Mouse (Mus musculus) megakaryocyte progenitor cell, adult 5-6 weeks (primary cell): ENCODE results near the gene Abi1. TPM values are rescaled to one million over a fixed set of nuclear protein-coding genes. Genes with fewer than 3 reads are reported as not detected.
"Not testable (repeated sequence)": the region's sequence is repeated elsewhere in the genome, so short reads cannot be mapped to it uniquely, and the experiment has no call there.

ENCODE experiments used
- ATAC-seq: replicated peaks from 2 replicates; pipeline ENCODE4 v1.8.0; 2016; ENCODE audit warnings: mild to moderate bottlenecking, moderate TSS enrichment, inconsistent platforms; ENCODE audit not compliant: poor library complexity
- total RNA-seq, 2 experiments: library from RNA; stranded (forward) in 1 of 2; stranded (reverse) in 1 of 2; fragments of 157-497, 149-512 nt in 1 of 2; fragments of 200-1000 nt in 1 of 2; gene quantifications; 2 replicates each; pipeline versions ENCODE4 v1.2.3 to v1.2.4; 2015 to 2017

Abi1 gene
- total RNA-seq, 2 experiments from 2014 or later, result 82.2 to 90.0 TPM

DNA sequence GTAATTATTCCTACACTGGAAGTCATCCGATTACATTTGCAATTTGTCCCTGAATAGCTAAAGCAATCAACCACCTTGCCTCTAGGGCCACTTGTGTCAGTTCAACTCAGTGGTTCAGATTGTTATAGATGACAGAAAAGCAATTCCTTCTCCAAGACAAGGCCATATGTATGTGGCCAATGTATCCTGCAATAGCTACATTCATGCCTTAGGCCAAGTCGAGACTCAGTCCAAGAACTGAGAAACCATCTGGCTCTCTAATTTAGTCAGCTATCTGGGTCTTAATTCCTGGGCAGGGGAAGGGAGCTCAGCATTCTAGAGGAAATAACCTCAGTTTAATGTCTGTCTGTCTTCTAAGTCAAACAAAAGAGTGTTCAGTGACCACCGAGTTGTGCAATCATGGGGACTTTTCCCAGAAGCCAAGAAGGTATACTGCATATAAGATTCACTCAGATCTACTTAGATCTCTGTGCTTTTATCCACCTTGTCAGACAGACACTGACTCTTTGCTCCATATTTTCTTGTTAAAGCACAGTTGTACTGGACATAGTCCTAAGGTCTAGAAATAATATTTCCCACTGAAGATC, 62.6 kb downstream of the Abi1 start:
- ATAC-seq, result 0 out of 2 replicates have a peak, but pooled peaks have one; percentile 17

DNA sequence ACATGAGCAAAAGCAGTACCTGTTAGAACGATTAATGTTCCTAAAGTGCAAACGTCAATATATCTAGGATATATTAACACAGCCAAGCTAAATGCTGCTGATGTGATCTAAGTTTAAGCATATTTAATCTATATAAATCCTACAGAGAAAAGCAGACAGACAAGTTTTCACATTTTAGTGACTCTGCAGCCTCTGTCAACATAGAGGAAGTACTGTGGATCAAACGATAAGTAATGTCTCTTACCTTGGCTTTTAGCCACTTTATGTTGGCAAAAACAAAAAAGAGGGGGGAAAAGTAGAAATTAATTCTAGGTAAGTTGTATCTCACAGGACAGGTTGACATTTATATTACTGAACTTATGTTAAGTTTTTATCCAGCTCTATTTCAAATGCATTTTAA, 77.1 kb downstream of the Abi1 start:
- ATAC-seq, result peak; percentile 50

DNA sequence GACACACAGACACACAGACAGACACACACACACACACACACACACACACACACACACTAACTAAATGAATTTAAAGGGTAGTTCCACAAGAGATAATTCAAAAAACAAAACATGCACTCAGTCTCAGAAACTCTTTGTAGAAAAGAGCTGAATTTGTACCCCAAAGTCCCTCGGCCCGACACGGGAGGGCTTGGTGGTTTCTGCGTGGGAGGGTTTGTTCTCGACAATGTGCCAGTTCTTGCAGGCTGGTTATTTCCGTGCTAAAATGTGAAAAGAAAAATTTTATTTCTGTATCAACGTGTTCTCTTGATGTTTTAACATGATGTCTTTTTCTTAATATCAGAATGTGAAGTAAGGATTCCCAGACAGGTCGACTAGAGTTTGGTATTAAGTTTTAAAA, 77.8 kb downstream of the Abi1 start:
- ATAC-seq, result no peak

DNA sequence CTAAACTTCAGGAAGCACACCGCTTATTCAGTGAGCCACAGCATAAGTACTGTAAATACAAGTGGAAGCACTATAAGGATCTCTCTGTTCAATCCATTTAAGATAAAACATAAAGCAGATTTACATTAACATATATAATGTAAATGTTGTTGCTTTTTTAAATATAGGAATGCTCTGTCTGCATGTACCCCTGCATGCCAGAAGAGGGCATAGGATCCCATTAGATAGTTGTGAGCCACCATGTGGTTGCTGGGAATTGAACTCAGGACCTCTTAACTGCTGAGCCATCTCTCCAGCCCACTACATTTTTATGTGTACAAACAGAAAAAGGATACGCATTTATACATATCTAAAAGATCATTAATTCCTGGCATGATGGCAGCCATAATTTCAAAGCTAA, 78.4 kb downstream of the Abi1 start:
- ATAC-seq, result no peak

DNA sequence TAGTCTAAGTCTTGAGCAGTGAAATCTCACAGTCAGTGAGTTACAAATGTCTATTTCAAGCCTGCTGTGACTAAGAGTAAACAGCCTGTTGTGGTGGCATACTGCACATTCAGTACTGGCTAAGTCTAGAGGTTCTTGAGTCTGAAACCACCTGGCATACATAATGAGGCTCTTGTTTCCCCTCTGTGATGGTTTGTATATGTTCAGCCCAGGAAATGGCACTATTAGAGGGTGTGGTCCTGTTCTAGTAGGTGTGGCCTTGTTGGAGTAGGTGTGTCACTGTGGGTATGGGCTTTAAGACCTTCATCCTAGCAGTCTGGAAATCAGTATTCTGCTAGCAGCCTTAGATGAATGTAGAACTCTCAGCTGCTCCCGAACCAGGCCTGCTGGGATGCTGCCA, 82.6 kb downstream of the Abi1 start:
- ATAC-seq, result 0 out of 2 replicates have a peak, but pooled peaks have one; percentile 20

DNA sequence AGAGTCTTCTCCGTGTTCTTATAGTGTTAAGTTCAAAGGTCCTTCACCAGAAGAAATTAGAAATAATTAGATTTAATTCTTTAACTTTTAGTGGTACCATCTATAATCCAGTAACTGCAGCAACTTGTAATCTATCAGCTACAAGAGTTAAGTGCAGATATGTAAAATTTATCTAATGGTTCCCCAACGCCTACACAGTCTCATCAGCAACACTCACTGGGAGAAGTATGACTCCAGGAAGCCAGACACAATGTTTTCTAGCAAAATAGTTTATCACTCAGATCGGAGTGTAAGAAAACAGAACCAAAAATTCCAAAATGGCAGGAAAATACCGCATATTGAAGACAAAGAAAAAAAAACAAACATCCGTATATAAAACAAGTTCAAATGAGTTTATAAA, 84.1 kb downstream of the Abi1 start:
- no peak for ATAC-seq

DNA sequence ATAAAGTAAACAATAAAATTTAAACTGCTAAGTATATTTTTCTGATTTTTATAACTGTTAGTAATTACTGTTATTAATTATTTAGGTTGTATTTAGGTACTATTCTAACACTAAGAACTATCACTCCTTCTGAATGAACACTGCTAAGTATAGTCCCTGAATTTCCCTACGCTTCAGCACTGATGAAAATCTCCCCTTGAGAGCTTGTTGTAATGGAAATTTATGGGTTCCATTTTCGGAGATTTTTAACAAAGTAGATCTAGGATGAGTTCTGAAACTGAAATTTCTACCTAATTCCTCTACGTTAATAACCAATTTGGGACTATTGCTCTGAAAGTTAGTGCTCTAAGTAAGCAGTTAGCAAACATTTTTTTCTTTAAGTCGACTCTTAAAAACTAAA, 85.8 kb downstream of the Abi1 start:
- ATAC-seq, result no peak

DNA sequence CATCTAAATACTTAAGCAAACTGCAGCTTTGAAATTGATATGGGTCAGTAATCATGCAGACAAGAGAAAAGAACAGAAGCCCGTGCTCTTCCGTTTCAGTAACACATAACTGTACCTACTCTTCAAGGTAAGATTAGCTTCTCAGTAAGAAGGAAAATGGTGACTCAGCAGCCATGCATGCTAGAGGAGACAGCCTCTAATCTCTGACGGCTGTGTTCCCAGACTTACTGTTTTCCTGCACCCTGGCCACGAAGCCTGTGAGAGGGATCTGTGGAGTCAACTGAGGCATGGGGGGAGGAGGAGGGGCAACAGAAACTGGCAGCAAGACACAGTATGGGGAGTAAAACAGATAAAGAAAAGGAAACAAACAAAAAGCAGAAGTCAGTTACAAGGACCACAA, 90.1 kb downstream of the Abi1 start:
- peak; percentile 77 for ATAC-seq

DNA sequence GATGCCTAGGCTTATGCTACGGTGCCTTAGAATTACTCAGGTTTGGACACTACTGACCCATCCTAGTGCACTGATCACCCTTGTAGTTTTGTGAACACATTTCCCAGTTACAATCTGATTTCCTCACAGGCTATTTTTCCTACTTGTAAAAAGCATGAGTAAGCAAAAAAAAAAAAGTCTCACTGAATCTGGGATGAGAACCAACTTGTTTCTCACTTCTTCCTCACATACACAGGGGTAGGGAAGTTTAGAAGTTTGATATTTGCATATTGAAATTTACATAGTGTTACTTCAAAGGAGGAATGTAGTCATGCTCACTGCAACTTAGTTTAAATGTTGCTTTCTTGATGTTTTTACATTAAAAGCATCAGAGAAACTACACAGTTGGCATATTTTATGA, 106.5 kb downstream of the Abi1 start:
- no peak for ATAC-seq

DNA sequence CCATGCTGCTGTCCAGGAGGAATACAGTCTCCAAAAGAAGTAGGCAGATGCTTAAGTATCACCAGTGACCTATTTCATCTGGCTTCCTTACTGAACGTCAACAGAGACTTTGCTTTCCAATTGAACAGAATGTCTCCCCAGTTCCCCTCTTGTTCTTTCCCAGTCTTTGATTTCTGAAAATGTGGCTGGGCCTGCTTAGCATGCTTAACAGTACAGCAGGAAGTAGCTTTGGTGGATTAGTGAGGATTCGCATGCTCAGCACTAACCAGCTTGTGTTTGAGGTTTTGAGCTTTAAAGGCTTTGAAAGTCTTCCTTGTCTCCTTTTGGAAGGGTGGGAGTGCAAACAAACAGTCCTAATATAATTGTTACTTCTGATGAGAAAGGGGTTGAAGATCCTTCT, 111.8 kb downstream of the Abi1 start:
- ATAC-seq, result no peak

DNA sequence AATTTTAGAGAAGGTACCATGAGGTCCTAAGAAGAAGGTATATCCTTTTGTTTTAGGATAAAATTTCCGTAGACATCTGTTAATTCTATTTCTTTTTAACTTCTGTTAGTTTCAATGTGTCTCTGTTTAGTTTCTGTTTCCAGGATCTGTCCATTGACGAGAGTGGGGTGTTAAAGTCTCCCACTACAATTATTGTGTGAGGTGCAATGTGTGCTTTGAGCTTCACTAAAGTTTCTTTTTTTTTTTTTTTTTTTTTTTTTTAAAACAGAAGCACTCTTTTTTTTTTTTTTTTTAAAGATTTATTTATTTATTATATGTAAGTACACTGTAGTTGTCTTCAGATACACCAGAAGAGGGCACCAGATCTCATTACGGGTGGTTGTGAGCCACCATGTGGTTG, 114.1 kb downstream of the Abi1 start:
- ATAC-seq, result not testable (repeated sequence)

DNA sequence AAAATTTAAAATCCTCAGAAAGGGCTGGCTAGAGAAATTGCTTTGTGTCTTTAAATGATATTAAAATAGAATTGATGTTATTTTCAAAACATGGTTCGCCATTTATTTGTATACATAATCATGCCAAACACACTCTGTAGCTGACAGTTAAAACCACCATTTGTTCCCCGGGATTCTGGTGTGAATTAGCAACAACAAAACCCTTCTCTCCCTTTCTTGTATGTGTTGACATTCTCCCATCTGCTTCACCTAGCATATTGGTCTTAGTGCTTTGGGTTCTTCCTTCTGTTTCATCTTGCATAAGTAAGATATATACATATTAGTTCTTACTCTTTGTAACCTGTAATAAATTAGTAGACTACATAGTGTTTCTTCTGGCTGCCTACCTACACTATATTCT, 121.4 kb downstream of the Abi1 start:
- ATAC-seq, result no peak

DNA sequence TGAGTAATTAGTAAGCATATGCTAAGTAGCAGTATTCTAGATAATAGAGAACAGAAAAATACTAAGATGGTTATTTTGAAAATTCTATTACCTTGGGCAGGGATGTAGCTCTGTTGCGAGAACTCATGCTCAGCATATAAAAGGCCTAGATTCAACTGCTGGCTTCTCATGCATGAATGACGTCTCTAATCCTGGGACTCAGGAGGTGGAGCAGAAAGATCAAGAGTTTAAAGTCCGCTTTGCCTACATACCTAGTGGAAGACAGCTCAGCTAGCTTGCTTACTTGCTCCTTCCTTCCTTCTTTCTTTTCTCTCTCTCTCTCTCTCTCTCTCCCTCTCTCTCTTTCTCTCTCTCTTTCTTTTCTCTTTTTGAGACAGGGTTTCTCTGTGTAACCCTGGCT, 125.6 kb downstream of the Abi1 start:
- no peak for ATAC-seq

DNA sequence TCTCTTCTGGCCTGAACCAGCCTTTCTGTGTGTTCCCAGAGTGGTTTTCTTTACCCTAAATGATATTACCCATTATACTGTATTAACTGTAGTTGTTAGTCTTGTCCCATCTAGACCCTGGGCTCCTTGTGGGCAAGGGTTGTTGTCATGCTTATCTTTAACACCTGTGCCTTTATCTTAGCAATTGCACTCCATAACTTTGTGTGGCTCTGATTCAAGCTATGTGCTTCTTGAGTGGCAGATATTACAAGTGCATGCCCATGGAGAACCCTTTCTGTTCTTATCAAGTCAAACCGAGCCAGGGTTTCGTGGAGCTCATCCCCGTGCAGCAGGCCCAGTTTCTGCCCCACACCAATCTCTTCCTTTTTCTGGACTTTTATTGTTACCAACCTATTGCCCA, 136.1 kb downstream of the Abi1 start:
- peak; percentile 91 for ATAC-seq

DNA sequence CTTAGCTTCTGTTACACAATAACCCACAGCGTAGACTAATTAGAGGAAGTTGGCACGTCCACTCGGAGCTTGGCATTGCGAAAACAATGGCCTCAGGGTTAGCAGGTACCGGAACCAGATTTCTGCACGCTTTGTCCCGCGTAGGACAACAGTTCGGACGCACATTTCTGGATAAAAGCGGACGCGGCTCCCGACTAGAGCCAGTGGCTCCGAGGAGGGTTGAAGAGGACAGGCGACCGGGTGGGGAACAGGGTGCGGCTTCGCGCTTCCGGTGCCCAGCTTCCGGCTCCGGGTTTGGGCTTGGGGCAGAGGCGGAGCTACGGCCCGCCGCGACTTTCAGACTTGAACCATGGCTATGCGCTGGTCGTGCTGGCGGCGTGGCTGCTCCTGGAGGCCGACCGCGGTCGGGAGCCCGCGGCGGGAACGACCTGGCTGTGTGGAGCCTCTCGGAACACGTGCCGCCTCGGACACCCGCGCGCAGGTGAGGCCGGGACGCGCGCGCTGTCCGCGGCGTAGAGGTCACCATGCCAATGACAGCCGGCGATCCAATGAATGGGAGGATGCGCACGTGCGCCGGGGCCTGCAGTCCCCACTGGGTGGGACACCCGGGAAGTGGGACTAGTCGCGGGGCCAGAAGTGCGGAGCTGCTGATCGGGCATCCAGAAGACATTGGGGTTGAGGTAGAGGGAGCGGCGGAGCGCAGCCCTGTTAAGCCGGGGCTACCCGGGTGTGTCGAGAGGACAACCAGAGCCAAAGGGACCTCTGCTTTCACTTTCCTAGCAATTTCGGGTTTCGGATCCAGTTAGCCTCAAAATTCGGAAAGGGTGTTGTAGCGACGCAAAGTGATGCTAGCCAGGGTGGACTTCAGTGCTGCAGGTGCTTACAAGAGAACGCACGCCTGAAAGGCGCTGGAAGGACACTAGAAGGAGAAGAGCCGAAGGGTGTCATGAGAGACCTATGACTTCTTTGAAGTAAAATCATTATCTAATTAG, 144.5 kb downstream of the Abi1 start, which contains the start of gene Pdss1:
Gene Pdss1, plus strand, starts transcription at position 241 of the 992 bp plus-strand sequence.
- ATAC-seq, result peak; percentile 95

DNA sequence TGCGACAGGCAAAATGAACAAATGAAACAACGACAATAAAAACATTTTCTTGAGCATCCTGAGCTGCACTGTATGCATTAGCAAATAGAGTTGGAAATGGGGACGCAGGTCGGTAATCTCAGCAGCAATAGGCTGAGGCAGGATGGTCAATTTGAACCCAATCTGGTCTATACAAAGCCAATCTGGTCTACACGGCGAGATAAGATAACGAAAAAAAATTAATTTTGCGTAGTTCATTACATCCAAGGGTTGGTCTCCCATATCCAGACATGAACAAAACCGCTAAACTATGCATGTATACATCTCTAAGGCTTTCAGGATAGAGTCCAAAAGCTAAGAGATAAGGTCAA, 145.1 kb downstream of the Abi1 start:
- ATAC-seq, result no peak; the same call in 1 of the 2 replicates

Other genes starting within 250 kb of the Abi1 start
- 54.4 and 56.2 TPM in 2 replicates for gene Pdss1, start 144.7 kb downstream of the Abi1 start, total RNA-seq (2015)
- gene Pdss1, start 144.7 kb downstream of the Abi1 start, total RNA-seq (2017), result 29.1 and 34.8 TPM in 2 replicates
- gene Acbd5, start 27.9 kb upstream of the Abi1 start, total RNA-seq (2015), result 18.2 and 18.5 TPM in 2 replicates
- 21.1 and 32.2 TPM in 2 replicates for gene Acbd5, start 27.9 kb upstream of the Abi1 start, total RNA-seq (2017)
- gene Mastl, start 115.8 kb upstream of the Abi1 start, total RNA-seq (2015), result 12.6 and 13.3 TPM in 2 replicates
- gene Mastl, start 115.8 kb upstream of the Abi1 start, total RNA-seq (2017), result 8.6 and 12.6 TPM in 2 replicates
- 73.7 and 86.4 TPM in 2 replicates for gene Yme1l1, start 116.1 kb upstream of the Abi1 start, total RNA-seq (2015)
- gene Yme1l1, start 116.1 kb upstream of the Abi1 start, total RNA-seq (2017), result 88.8 and 105 TPM in 2 replicates
- not detected in 2 replicates for gene 4931423N10Rik, start 167.2 kb upstream of the Abi1 start, total RNA-seq (2015)
- 0.62 TPM in 1 of 2 replicates, not detected in the other for gene 4931423N10Rik, start 167.2 kb upstream of the Abi1 start, total RNA-seq (2017)